Mouse (Mus musculus) kidney, embryonic 14.5 days (tissue): ENCODE measurements at regions not wholly inside any gene's neighbourhood (a gene's known extent, or its start where the extent isn't known, plus 50 kb on each side); places are given as distances from the start of the nearest gene placed in this dataset.

Source experiments
- ATAC-seq: fragments of 200-750 bp; cut with Nextera tagmentation; 2 replicates; pipeline ENCODE4 v1.8.0; 2017; ENCODE audit warnings: moderate number of reproducible peaks, mild to moderate bottlenecking, moderate TSS enrichment, moderate library complexity; ENCODE audit not compliant: low FRiP score, low TSS enrichment
- H3K27ac ChIP-seq: fragments of 300-500 bp; sonication (generic); 2 replicates; pipeline ENCODE4 v1.5.1; 2014; ENCODE audit warnings: low read depth, mild to moderate bottlenecking, low read length, moderate library complexity, mixed read lengths
- H3K27me3 ChIP-seq: fragments of 300-500 bp; sonication (generic); 2 replicates; pipeline ENCODE4 v1.6.1; 2014; ENCODE audit warnings: mild to moderate bottlenecking, low read length; ENCODE audit not compliant: control insufficient read depth, insufficient read depth
- H3K36me3 ChIP-seq: fragments of 300-500 bp; sonication (generic); 2 replicates; pipeline ENCODE4 v1.6.1; 2014; ENCODE audit warnings: low read length, mixed read lengths; ENCODE audit not compliant: control insufficient read depth, insufficient read depth
- H3K4me1 ChIP-seq: fragments of 300-500 bp; sonication (generic); 2 replicates; pipeline ENCODE4 v1.6.1; 2014; ENCODE audit warnings: low read length, mixed read lengths; ENCODE audit not compliant: control insufficient read depth, insufficient read depth
- H3K4me2 ChIP-seq: fragments of 300-500 bp; sonication (generic); replicated peaks from 2 replicates; pipeline ENCODE4 v1.6.1; 2014; ENCODE audit warnings: low read depth, mild to moderate bottlenecking, low read length
- H3K4me3 ChIP-seq: fragments of 300-500 bp; sonication (generic); 2 replicates; pipeline ENCODE4 v1.5.1; 2014; ENCODE audit warnings: mild to moderate bottlenecking, low read length
- H3K9ac ChIP-seq: fragments of 300-500 bp; sonication (generic); 2 replicates; pipeline ENCODE4 v1.6.1; 2014; ENCODE audit warnings: low read depth, mild to moderate bottlenecking, low read length, moderate library complexity
- H3K9me3 ChIP-seq: fragments of 300-500 bp; sonication (generic); 2 replicates; pipeline ENCODE4 v1.6.1; 2016; ENCODE audit warnings: low read length; ENCODE audit not compliant: control insufficient read depth
- WGBS: fragments of 180-500 bp; shearing (Covaris S2); extraction: QIAGEN DNeasy Blood & Tissue Kit; methylation state at CpG from one replicate; pipeline ENCODE4 v1.1.7; 2014; 5-methylcytosine and 5-hydroxymethylcytosine counted together

DNA sequence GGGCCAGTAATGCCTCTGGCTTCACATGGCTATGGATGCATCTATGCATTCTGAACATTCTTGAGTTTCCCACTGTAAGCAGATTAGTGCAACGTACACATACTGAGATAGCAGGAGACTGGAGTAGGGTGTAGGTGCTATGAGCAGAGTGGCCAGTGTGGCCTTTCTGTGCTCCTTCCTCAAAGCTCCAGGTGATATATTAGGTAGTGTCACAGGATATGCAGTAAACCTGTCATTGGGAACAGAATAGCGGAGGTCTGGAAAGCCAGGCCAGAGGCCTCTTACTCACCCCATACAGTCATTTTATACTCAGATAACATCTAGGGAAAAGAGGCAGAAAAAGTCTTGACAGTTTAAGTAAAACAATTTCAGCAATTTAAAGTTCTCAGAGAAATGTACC lies 424.1 kb upstream of the Nr2f1 start:
- H3K27ac ChIP-seq: no peak overlapping the region
- H3K4me2 ChIP-seq: no peak overlapping the region
- peaks cover 5% of the 10 kb centered on the region; the same call in 1 of the 2 replicates for H3K4me1 ChIP-seq
- H3K4me3 ChIP-seq: no peak overlapping the region
- no peaks in the 10 kb centered on the region for H3K27me3 ChIP-seq
- ATAC-seq: peak; percentile 82; the same call in 1 of the 2 replicates
- no peaks in the 10 kb centered on the region for H3K9me3 ChIP-seq
- WGBS: 23% methylated on average over 2 of the region's 2 CpGs
- H3K9ac ChIP-seq: no peak overlapping the region
- H3K36me3 ChIP-seq: no peaks in the 10 kb centered on the region

DNA sequence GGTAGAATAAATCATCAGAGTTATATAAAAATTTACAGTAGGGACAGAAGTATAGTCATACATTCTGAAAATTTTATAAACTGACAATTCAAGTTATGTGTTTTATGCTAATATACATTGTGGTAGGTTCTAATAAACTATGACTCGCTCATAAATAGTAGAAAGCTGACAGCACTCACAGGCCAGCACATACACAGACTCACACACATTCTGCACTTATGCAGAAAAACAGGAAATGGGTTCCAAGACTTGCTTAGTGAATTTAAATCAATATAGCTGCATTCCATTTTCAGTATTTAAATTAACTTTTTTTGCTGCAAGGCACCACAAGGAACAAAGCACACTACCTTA lies 403.3 kb upstream of the Nr2f1 start:
- Histone ChIP-seq H3K36me3 (no peaks in the 10 kb centered on the region), H3K9me3 (no peaks in the 10 kb centered on the region), H3K9ac (no peak overlapping the region), H3K4me3 (no peak overlapping the region), H3K4me2 (no peak overlapping the region), H3K27ac (no peak overlapping the region), H3K4me1 (peaks cover 4% of the 10 kb centered on the region; the same call in 1 of the 2 replicates), H3K27me3 (no peaks in the 10 kb centered on the region)
- 89% methylated on average over 1 of the region's 1 CpGs for WGBS
- no peak for ATAC-seq

DNA sequence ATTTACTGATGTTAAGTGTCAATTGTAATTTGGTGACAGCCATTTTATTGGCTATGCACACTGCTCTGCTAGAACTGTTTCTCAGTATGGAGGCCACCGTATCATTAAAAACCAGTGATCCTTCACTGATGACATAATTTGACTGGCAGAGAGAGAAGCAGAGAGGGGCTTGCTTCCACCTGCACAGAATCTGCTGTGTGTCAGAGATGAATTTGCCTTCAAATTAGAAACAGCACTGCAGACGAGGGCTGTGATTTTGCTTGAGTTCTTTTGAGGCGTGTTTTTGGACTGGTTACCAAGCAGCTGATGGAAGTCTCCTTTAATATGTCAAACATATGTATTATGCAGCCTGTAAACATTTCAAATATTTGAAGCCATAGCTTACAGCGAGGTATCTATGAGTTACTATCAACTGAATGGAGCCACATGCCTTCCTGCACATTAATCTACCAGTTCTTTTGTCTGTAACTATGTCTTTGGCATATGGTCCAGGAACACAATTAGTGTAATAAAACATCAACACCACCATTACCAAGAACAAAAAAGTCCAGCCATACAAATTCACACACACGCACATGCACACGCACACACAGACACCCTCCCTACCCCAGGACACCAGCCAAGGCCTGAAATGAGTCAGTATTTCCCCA lies 402.8 kb upstream of the Nr2f1 start:
- no peaks in the 10 kb centered on the region for H3K36me3 ChIP-seq
- H3K4me1 ChIP-seq: peaks cover 4% of the 10 kb centered on the region; the same call in 1 of the 2 replicates
- no peaks in the 10 kb centered on the region for H3K27me3 ChIP-seq
- H3K4me3 ChIP-seq: no peak overlapping the region
- H3K27ac ChIP-seq: no peak overlapping the region
- no peak overlapping the region for H3K4me2 ChIP-seq
- H3K9ac ChIP-seq: no peak overlapping the region
- no peaks in the 10 kb centered on the region for H3K9me3 ChIP-seq
- peak; percentile 43; the same call in 1 of the 2 replicates for ATAC-seq
- WGBS: 52% methylated on average over 6 of the region's 6 CpGs

DNA sequence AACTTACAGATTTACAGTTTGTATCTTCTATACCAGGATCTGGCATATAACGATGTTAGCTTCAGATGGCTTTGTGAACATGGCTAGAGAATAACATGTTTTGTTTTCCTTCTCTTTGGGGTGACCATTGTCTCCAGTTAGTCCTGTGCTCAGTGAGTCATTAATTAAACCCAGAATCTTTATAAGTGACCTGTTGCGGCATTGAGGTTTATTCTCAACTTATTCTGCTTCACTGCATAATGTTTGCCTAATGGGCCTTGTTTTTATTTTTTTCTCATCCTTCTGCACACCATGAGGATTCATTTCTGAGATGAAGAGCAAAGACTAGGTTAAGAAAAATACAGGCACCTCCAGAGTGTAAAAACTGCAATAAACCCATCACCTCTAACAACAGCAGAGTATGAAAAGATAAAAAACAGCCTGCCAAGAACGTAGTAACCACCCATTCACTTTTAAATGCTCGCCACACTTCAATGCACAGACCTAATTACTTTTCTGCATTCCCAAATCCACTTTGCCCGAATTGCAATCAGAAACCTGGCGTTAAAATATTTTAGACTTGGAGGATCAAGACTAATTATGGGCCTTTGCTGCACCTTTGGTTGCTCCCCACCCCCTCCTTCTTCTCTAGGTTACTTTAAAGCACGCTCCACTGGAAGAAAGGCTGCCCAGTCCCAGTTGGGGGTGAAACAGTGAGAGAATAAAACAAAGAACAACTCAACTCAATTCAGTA lies 381.5 kb upstream of the Nr2f1 start:
- peak overlapping the region; percentile 65 for H3K27ac ChIP-seq
- no peaks in the 10 kb centered on the region for H3K36me3 ChIP-seq
- H3K4me1 ChIP-seq: no peaks in the 10 kb centered on the region
- H3K27me3 ChIP-seq: no peaks in the 10 kb centered on the region
- ATAC-seq: peak; percentile 93
- H3K9ac ChIP-seq: no peak overlapping the region
- H3K4me3 ChIP-seq: no peak overlapping the region
- H3K4me2 ChIP-seq: no peak overlapping the region
- H3K9me3 ChIP-seq: no peaks in the 10 kb centered on the region
- 21% methylated on average over 7 of the region's 7 CpGs for WGBS

DNA sequence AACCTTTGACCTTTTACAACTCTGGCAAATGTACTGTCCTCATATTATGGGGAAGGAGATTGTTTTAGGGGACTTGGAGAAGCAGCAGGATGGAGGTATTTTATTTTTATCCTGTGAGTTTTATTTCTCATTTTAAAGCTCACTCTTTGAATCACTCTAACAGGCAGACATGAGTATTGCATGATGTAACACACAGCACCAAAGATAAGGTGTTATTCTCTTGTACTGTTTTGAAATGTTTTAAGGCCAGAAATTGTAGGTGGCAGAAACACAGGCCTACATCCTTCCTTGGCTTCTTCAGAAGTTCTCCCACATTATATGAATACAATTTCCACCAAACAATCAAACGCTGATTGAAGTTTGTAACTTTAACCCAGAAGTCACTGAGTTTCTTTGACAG lies 377.9 kb upstream of the Nr2f1 start:
- WGBS: 96% methylated on average over 1 of the region's 1 CpGs
- H3K9me3 ChIP-seq: no peaks in the 10 kb centered on the region
- H3K27me3 ChIP-seq: no peaks in the 10 kb centered on the region
- no peak overlapping the region for H3K9ac ChIP-seq
- H3K4me2 ChIP-seq: no peak overlapping the region
- no peak overlapping the region for H3K4me3 ChIP-seq
- H3K36me3 ChIP-seq: no peaks in the 10 kb centered on the region
- no peak for ATAC-seq
- H3K27ac ChIP-seq: no peak overlapping the region
- no peaks in the 10 kb centered on the region for H3K4me1 ChIP-seq

DNA sequence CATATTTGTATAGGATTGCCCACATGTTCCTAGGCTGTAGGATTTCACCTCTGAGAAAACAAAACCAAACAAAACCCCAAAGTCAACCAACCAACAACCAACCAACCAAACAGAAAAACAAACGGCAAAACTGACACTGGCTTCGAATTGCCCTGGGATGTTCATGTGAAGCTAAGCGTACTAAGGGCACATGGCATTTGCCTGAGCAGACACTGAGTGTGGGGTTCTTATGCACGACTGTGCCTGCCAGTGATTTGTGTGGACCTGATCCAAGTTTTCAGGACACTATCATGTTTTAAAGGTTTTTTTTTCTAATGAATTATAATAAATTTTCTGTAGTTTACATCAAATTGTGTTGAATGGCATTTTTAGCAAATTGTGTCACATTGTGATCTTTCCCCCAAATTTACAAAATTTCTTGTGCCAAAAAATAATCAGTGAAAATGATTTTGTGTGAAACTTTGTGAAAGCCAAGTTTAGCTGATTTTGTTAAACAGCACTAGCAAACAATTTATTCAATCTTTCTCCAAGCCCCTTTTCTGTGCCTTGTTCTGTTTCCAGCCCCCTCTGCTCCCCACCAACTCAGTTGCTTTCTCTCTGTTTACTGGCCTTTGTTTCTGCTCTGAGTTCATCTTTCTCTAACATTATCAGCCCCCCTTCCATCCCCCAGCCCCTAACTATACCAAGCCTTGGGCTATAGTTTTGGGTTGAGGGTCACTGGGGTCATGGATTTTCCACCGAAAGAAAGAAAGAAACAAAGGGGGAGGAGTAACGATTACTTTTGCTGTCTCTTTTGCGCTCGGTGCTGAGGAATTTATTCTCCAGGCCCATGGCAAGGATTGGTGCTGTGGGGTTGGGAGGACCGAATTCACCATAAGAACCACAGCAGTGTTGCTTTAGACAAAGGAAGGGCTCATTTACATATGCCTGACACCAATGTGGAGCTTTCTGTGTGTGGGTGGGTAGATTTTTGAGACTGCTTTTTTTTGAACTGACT lies 377.0 kb upstream of the Nr2f1 start:
- Histone ChIP-seq H3K4me1 (no peaks in the 10 kb centered on the region), H3K9ac (no peak overlapping the region), H3K36me3 (no peaks in the 10 kb centered on the region), H3K4me2 (no peak overlapping the region), H3K4me3 (no peak overlapping the region), H3K27me3 (no peaks in the 10 kb centered on the region), H3K9me3 (no peaks in the 10 kb centered on the region), H3K27ac (no peak overlapping the region)
- WGBS: 49% methylated on average over 9 of the region's 9 CpGs
- no peak for ATAC-seq

DNA sequence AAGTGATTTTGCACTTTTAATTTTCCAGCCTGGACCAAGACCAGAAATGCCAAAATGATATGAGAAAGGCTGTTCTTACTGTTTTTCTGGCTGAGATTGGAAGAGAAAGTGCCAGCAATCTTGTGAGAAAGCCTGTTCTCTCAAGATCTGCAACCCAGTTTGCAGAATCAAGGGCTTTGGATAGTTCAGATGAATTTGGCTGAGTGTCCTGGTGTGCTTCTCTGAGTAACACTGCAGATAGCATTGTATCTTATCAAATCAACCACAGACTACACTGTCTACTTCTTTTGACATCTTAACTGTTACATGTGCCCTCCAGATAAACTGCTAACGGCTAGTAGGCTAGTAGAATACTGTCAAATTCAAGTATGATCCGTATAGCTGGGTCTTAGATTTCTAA lies 371.5 kb upstream of the Nr2f1 start:
- Histone ChIP-seq H3K27me3 (no peaks in the 10 kb centered on the region), H3K9ac (no peak overlapping the region), H3K4me3 (no peak overlapping the region), H3K27ac (no peak overlapping the region), H3K9me3 (no peaks in the 10 kb centered on the region), H3K36me3 (no peaks in the 10 kb centered on the region), H3K4me1 (no peaks in the 10 kb centered on the region), H3K4me2 (no peak overlapping the region)
- WGBS: 72% methylated on average over 2 of the region's 2 CpGs
- ATAC-seq: no peak

DNA sequence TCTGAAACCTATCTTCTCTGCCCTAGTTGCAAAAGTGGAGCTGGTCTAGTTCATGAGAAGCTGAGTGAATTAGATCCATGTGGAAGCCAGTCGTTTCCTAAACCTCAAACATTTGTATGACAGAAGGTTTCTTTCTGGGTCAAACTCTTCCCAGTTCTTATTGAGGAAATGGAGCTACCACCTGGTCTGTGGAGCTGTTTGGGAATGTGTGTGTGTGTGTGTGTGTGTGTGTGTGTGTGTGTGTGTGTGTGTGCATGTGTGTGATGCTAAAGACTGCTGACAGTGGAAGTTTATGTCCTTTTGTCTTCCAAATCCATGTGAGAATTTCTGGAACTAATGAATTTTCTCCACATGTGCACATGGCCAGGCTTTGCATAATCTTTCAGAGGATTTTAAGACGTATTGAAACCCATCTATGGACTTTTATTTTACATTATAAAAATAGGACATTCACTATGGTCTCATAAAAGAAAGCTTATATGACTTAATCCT lies 324.9 kb upstream of the Nr2f1 start:
- no peak overlapping the region for H3K27ac ChIP-seq
- 83% methylated on average over 2 of the region's 2 CpGs for WGBS
- H3K4me1 ChIP-seq: no peaks in the 10 kb centered on the region
- H3K9ac ChIP-seq: no peak overlapping the region
- H3K4me2 ChIP-seq: no peak overlapping the region
- ATAC-seq: no peak
- H3K4me3 ChIP-seq: no peak overlapping the region
- no peaks in the 10 kb centered on the region for H3K9me3 ChIP-seq
- no peaks in the 10 kb centered on the region for H3K27me3 ChIP-seq
- no peaks in the 10 kb centered on the region for H3K36me3 ChIP-seq
